Mouse (Mus musculus) cerebellum, adult 11 months (tissue): ENCODE data around the gene Zfp729b.

Experiments used
- DNase-seq: peaks from one replicate; pipeline ENCODE4 v3.0.0; 2022

Zfp729b gene

DNA sequence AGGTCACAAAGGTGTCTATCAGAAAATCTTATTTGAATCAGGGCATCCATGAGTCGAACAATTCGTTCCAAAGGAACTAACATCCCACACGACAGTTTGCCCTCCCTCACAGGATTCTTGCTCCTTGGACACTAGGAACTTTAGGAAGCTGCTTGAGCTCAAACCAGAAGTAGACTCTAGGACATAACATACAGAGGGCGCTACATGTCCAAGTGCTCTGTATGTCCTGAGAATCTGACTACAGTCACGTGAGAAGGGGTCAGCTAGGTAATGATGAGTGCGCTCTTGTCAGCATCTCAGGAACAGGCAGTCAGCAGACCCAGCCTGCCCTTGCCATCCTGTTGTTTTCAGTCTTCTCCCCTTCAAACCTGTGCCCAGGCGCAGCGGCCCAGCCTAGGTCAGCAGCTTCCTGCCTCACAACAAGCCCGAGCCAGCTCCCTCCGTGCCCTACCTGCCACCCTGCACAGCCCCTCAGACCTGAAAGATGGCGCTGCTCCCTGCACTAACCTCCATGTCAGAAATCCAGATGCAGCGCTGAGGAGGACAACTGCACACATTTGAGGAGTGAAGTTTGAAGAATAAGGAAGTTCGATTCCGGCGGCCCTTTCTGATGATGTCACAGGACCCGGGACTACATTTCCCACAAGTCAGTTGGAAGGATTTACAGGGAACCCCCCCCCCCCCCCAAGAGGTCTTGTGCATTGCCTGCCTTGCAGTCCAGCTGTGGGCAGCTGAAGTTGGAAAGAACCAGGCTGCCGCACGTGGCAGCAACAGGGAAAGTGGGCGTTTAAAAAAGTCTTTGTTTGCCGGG is at the start of gene Zfp729b:
Gene Zfp729b (minus strand): TSS at position 642 of the 811 bp plus-strand sequence.
- peak; percentile 82 for DNase-seq

DNA sequence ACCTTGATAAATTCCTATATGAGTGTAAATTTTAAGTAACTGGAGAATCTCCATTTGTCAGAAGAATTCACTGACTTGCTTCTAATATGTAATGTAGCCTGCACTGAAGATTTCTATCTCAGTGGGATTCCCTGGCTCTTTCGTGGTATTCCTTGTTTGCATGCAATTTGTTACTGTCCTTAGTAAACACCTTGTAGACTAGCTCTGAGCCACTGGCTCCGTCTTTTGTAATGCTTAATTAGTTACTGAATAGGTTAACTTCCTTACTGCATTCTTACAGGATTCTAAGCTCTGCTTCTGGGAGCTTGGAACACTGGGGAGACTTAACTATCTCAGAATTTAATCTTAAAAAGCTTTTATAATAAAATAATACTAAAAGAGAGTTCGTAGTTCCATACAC is 43.0 kb upstream of the Zfp729b start:
- no peak for DNase-seq

DNA sequence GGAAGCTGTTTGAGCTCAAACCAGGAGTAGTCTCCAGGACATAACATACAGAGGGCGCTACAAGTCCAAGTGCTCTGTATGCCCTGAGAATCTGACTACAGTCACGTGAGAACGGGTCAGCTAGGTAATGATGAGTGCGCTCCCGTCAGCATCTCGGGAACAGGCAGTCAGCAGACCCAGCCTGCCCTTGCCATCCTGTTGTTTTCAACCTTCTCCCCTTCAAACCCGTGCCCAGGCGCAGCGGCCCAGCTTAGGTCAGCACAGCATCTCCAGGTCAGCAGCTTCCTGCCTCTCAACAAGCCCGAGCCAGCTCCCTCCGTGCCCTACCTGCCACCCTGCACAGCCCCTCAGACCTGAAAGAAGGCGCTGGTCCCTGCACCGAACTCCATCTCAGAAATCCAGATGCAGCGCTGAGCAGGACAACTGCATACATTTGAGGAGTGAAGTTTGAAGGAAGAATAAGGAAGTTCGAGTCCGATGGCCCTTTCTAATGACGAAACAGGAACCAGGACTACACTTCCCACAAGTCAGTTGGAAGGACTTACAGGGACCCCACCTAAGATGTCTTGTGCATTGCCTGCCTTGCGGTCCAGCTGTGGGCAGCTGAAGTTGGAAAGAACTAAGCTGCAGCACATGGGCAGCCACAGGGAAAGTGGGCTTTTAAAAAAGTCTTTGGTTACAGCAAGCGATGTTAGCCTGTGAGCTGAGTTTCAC is 27.9 kb upstream of the Zfp729b start, which contains the start of the genes Gm49345 and Zfp729a:
Gene Gm49345 (minus strand): TSS at position 476 of the 714 bp plus-strand sequence.
Gene Zfp729a (minus strand): TSS at position 498 of the 714 bp plus-strand sequence.
- DNase-seq = peak; percentile 73

DNA sequence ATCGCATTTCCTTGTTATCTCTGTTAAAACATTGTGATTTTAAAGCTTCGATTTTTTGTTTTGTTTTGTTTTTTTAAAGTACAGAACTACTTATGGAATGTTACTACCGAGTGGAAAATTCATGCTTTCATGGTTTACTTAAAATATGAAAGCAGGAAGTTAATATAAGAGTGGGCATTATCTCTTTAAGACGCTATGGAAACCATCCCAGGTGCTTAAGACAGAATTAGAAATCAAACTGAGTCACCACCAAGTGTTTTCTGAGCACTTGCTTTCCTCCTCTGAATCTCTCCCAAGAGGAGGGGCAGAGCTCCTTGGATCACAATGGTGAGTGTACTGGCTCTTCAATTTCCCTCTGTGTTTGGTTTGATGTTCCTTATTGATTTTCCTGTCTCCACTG is 601 bp upstream of the Zfp729b start:
- DNase-seq = no peak

DNA sequence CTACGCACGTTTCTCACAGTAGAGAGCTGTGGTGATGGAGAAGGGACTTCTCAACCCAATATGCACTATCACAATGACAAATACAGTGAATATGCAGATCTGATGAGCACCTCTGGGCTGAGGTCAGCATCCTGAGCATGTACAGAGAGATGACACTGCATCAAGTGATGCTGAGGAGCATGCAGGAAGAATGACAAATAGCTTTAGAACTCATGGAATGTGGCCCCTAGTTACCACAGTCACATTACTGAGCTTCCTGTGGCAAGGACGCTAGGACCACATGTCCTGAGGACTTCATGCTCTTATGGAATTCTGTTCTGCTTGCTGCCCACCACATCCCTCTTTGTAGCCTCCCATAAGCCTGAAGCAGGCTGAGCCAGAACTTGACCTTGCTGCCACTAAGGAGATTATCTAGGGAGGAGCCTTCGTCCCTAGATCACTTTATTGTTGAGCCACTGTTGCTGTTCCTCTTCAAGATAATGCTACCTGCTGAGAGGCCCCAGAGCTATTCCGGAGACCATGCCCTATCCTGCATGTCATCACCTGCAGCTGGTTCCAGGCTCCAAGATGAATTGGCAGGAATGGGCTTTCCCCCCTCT is 36.8 kb downstream of the Zfp729b start:
- DNase-seq = no peak

GRCm38 (mm10) chr13:67553730-67554129 is 55.8 kb downstream of the Zfp729b start, which contains the start of gene Zfp748:
Zfp748 (minus strand) TSS chr13:67553830.
- DNase-seq = no peak

DNA sequence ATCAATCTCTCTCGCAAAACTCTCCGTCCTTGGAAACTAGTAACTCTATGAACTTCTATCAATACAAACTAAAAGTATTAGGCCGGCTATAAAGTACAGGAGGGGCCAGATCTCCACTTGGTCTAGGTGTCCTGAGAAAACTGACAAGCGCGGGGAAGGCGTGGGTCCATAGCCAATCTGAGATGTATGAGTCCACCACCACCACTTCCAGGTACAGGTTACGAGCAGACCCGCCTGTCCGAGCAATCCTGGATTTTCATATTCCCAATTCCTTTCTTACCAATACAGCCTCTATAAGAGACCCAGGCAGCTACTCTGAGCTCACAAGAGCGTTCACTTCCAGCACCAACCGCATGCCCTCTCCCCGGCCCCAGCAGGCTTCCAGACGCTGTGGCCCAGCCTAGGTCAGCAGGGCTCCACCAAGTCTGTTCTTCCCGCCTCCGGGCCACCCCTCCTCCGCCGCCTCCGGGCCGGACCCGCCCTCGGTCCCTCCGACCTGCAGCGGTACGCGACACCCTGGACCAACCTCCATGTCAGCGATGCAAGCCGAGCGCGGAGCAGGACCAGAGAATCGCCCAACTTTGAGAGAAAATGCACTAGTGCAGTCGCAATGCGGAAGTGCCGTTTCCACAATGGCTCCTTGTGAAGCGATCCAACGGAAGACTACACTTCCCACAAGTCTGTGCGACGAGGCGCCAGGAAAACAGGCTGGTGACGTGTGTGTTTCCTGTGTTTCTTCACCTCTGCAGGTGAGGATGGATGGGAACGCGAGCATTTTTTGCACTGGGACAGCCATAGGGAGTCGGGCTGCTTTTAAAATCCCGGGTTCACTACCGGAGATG is 56.8 kb downstream of the Zfp729b start:
- peak; percentile 83 for DNase-seq

DNA sequence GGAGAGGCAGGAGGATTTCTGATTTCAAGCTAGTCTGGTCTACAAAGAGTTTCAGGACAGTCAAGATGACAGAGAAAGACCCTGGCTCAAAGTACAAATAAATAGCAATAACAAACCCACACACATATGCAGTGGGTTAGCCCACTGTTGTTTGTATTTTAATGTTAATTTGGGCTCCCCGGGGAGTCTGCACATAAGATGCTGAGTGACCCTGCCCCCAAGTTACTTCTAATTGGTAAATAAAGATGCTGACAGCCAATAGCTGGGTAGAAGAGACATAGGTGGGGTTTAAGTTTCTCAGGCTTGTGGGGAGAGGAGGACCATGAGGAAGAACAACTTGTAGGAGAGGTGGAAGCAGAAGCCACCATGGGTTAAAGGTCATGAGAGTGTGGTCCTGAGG is 63.6 kb downstream of the Zfp729b start:
- DNase-seq = no peak
